Comparison of ENCODE assay signal across 8 mouse cellular contexts in the genomic region with DNA sequence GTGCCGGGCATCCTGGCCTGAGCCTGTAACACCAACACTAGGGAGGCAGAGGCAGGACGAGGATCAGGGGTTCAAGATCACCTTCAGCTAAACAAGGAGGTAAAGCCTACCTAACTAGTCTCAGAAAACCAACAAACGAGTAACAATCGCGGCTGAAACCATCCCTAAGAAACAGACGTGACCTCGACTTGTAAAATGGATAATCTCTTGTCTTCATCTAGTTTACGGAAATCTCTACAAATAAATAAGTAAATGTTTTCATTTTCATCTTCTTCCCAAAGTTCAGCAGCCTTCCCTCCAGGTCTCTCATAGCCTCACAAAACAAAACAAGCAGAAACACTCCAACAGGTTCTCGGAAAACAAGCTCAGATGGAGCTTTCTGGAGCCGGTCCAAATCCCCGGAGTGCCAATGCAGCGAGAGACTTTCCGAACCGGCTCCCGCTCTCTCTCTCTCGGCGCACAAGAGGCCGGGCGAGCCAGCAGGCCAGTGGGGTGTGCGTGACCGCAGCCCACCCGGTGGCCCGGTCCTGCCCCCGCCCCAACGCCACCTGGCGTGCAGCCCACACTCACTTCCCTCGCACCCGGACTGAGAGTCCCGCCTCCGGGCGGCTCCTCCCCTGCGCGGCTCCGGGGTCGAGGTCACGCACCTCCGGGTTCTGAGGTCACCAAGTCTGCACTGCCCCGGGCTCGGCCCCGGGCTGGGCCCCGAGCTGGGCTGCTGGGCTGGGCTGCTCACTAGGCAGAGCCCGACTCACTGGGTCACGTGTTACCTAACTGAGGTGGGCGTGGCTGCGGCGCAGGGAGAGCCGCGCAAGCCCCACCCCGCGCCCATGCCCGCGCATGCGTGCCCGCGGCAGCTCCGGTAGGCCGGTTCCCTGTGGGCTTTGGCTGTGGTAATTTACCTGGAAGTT. TPM values are rescaled to one million over a fixed set of nuclear protein-coding genes. Genes with fewer than 3 reads are reported as not detected.
DNase-seq lines count a peak whose midpoint lies in the region; ATAC-seq and TF ChIP-seq lines count a peak whose summit lies in the region.

Gene Wdsub1 (minus strand): TSS at position 761 of the 911 bp plus-strand sequence.

- H3K4me1 ChIP-seq in erythroblast, embryonic 14.5 days (ENCODE audit: control insufficient read depth), result peaks cover 32% of the 10 kb centered on the region
- H3K4me1 ChIP-seq in heart, embryonic 12.5 days (replicated peaks), result peaks cover 15% of the 10 kb centered on the region
- no peaks in the 10 kb centered on the region; the same call in 1 of the 2 replicates for H3K4me1 ChIP-seq in kidney, postnatal 0 days (replicated peaks; ENCODE audit: insufficient read depth, low read length)
- H3K4me1 ChIP-seq in liver, embryonic 11.5 days (replicated peaks; ENCODE audit: control insufficient read depth, insufficient read depth, low read length), result 0 out of 2 replicates have a peak, but pooled peaks cover 5% of the 10 kb centered on the region
- peaks cover 3% of the 10 kb centered on the region; the same call in 1 of the 2 replicates for H3K4me1 ChIP-seq in stomach, embryonic 14.5 days (ENCODE audit: control insufficient read depth, insufficient read depth, low read length)

- H3K27me3 ChIP-seq in C2C12 (ENCODE audit: control insufficient read depth, insufficient read depth, insufficient read length), result no peaks in the 10 kb centered on the region
- H3K27me3 ChIP-seq in erythroblast, embryonic 14.5 days (ENCODE audit: control insufficient read depth), result no peaks in the 10 kb centered on the region
- H3K27me3 ChIP-seq in heart, embryonic 12.5 days (replicated peaks), result no peaks in the 10 kb centered on the region
- H3K27me3 ChIP-seq in kidney, postnatal 0 days (ENCODE audit: insufficient read depth, low read length), result no peaks in the 10 kb centered on the region
- no peaks in the 10 kb centered on the region for H3K27me3 ChIP-seq in liver, embryonic 11.5 days (replicated peaks; ENCODE audit: control insufficient read depth, insufficient read depth, low read length)
- H3K27me3 ChIP-seq in stomach, embryonic 14.5 days (ENCODE audit: control insufficient read depth, insufficient read depth, low read length), result no peaks in the 10 kb centered on the region

- peak within 1 kb of the TSS; percentile 84 for H3ac ChIP-seq in C2C12 (ENCODE audit: control insufficient read depth, insufficient read length, low read depth)

- H3K9ac ChIP-seq in heart, embryonic 12.5 days, result peak within 1 kb of the TSS; percentile 83
- peak within 1 kb of the TSS; percentile 81 for H3K9ac ChIP-seq in kidney, postnatal 0 days (ENCODE audit: low read depth, low read length)
- H3K9ac ChIP-seq in liver, embryonic 11.5 days (ENCODE audit: low read depth, low read length), result peak within 1 kb of the TSS; percentile 73
- peak within 1 kb of the TSS; percentile 73 for H3K9ac ChIP-seq in stomach, embryonic 14.5 days (replicated peaks; ENCODE audit: low read depth, low read length)

- H3K79me2 ChIP-seq in C2C12 (ENCODE audit: control insufficient read depth, insufficient read depth), result peaks cover 3% of the 10 kb centered on the region

- no peak for TF ChIP-seq POLR2A in brain, embryonic 14.5 days (IDR thresholded peaks at IDR 0.05; ENCODE audit: borderline replicate concordance, extremely low read depth, insufficient read depth, insufficient read length, poor library complexity, severe bottlenecking)

- no peaks in the 10 kb centered on the region for H3K79me3 ChIP-seq in C2C12 (ENCODE audit: low read depth)

- no peaks in the 10 kb centered on the region for H3K36me3 ChIP-seq in C2C12 (ENCODE audit: control insufficient read depth, insufficient read depth)
- H3K36me3 ChIP-seq in erythroblast, embryonic 14.5 days (ENCODE audit: control insufficient read depth), result peaks cover 3% of the 10 kb centered on the region
- peaks cover 17% of the 10 kb centered on the region for H3K36me3 ChIP-seq in heart, embryonic 12.5 days
- H3K36me3 ChIP-seq in kidney, postnatal 0 days (ENCODE audit: insufficient read depth, low read length), result no peaks in the 10 kb centered on the region
- H3K36me3 ChIP-seq in liver, embryonic 11.5 days (ENCODE audit: control insufficient read depth, insufficient read depth, low read length), result no peaks in the 10 kb centered on the region
- H3K36me3 ChIP-seq in stomach, embryonic 14.5 days (ENCODE audit: control insufficient read depth, insufficient read depth, low read length), result no peaks in the 10 kb centered on the region

- TF ChIP-seq CTCF in C2C12 (IDR thresholded peaks at IDR 0.05; ENCODE audit: control insufficient read depth, insufficient read depth, insufficient read length), result peak; percentile 12
- no peak for TF ChIP-seq CTCF in brain, embryonic 14.5 days (IDR thresholded peaks at IDR 0.05; ENCODE audit: borderline replicate concordance, extremely low read depth, insufficient read depth, insufficient read length)
- TF ChIP-seq CTCF in kidney, postnatal 0 days (IDR thresholded peaks at IDR 0.05; ENCODE audit: low read depth), result peak; percentile 44

- WGBS in heart, embryonic 12.5 days, result 4% methylated on average over 56 of the region's 57 CpGs
- 4% methylated on average over 56 of the region's 57 CpGs for WGBS in kidney, postnatal 0 days
- 4% methylated on average over 57 of the region's 57 CpGs for WGBS in liver, embryonic 11.5 days
- 4% methylated on average over 56 of the region's 57 CpGs for WGBS in stomach, embryonic 14.5 days

- no peaks in the 10 kb centered on the region for H3K9me3 ChIP-seq in erythroblast, embryonic 14.5 days (ENCODE audit: control insufficient read depth, low read length)
- H3K9me3 ChIP-seq in heart, embryonic 12.5 days (replicated peaks), result peaks cover 16% of the 10 kb centered on the region; the same call in 1 of the 2 replicates
- no peaks in the 10 kb centered on the region for H3K9me3 ChIP-seq in kidney, postnatal 0 days (replicated peaks; ENCODE audit: low read length)
- no peaks in the 10 kb centered on the region for H3K9me3 ChIP-seq in liver, embryonic 11.5 days (ENCODE audit: control insufficient read depth, low read length)
- H3K9me3 ChIP-seq in stomach, embryonic 14.5 days (ENCODE audit: control insufficient read depth, low read depth, low read length), result no peaks in the 10 kb centered on the region

- DNase-seq in brain, embryonic 14.5 days (ENCODE audit: low read depth), result peak; percentile 95
- peak; percentile 96 for DNase-seq in kidney, postnatal 0 days (ENCODE audit: low spot score)
- DNase-seq in liver, embryonic 11.5 days (ENCODE audit: low spot score), result peak; percentile 91
- DNase-seq in naive thymus-derived CD4-positive, alpha-beta T cell, adult 2 months (ENCODE audit: low read depth), result peak; percentile 94

- peak within 1 kb of the TSS; percentile 80 for H3K27ac ChIP-seq in heart, embryonic 12.5 days (ENCODE audit: poor library complexity, severe bottlenecking)
- H3K27ac ChIP-seq in kidney, postnatal 0 days, result peak within 1 kb of the TSS; percentile 79
- H3K27ac ChIP-seq in liver, embryonic 11.5 days (ENCODE audit: low read depth, low read length), result peak within 1 kb of the TSS; percentile 57
- H3K27ac ChIP-seq in stomach, embryonic 14.5 days (ENCODE audit: low read length), result peak within 1 kb of the TSS; percentile 48; the same call in 1 of the 2 replicates

- ATAC-seq in heart, embryonic 12.5 days (ENCODE audit: insufficient number of reproducible peaks, low FRiP score), result peak; percentile 98
- ATAC-seq in kidney, postnatal 0 days (replicated peaks; ENCODE audit: low FRiP score, low read depth), result peak; percentile 98
- ATAC-seq in liver, embryonic 11.5 days (replicated peaks; ENCODE audit: low FRiP score), result peak; percentile 95
- peak; percentile 99 for ATAC-seq in stomach, embryonic 14.5 days (ENCODE audit: insufficient number of reproducible peaks, insufficient read depth, low FRiP score, low read depth)

- peak within 1 kb of the TSS; percentile 74 for H3K4me3 ChIP-seq in C2C12 (ENCODE audit: insufficient read depth, poor library complexity, severe bottlenecking)
- peak within 1 kb of the TSS; percentile 88 for H3K4me3 ChIP-seq in erythroblast, embryonic 14.5 days (replicated peaks)
- H3K4me3 ChIP-seq in heart, embryonic 12.5 days, result peak within 1 kb of the TSS; percentile 75
- peak within 1 kb of the TSS; percentile 74 for H3K4me3 ChIP-seq in kidney, postnatal 0 days (replicated peaks; ENCODE audit: low read depth, low read length)
- H3K4me3 ChIP-seq in liver, embryonic 11.5 days (ENCODE audit: low read depth, low read length), result peak within 1 kb of the TSS; percentile 74
- H3K4me3 ChIP-seq in stomach, embryonic 14.5 days (ENCODE audit: low read depth, low read length), result peak within 1 kb of the TSS; percentile 90

- H3K4me2 ChIP-seq in heart, embryonic 12.5 days, result peak within 1 kb of the TSS; percentile 64
- H3K4me2 ChIP-seq in kidney, postnatal 0 days (ENCODE audit: low read length), result peak within 1 kb of the TSS; percentile 65
- H3K4me2 ChIP-seq in liver, embryonic 11.5 days, result peak within 1 kb of the TSS; percentile 75
- peak within 1 kb of the TSS; percentile 54 for H3K4me2 ChIP-seq in stomach, embryonic 14.5 days (replicated peaks; ENCODE audit: low read depth, low read length)

TF ChIP-seq in C2C12, 6 proteins besides CTCF, POLR2A, EP300 and RAD21:
- peak; percentile 87 for TF ChIP-seq USF1 (IDR thresholded peaks at IDR 0.05; ENCODE audit: low read depth)
- no peak for TF ChIP-seq CEBPB (IDR thresholded peaks at IDR 0.05; ENCODE audit: low read depth)
- TF ChIP-seq MAX (IDR thresholded peaks at IDR 0.05), result peak; percentile 21
- TF ChIP-seq MYOD1 (IDR thresholded peaks at IDR 0.05; ENCODE audit: control insufficient read depth, insufficient read length, low read depth), result no peak
- TF ChIP-seq FOSL1 (IDR thresholded peaks at IDR 0.05; ENCODE audit: insufficient read depth, low read length, poor library complexity, severe bottlenecking), result no peak
TF ChIP-seq in C2C12: peak in this region for 2.

RNA-seq across cellular contexts. Expression of gene Wdsub1, which starts in this region (rescaled TPM):
- polyA plus RNA-seq in C2C12 (2012; fragmentation: generic; extraction: Trizol), result 20.0 TPM
- 25.3 and 26.8 TPM in 2 replicates for polyA plus RNA-seq in brain, embryonic 14.5 days (2012; rRNA removed)
- 0.27 and 0.46 TPM in 2 replicates for polyA plus RNA-seq in erythroblast, embryonic 14.5 days (2012)
- polyA plus RNA-seq in heart, embryonic 12.5 days (2016; fragmentation: Nextera tagmentation; extraction: Ambion mirVana), result 46.7 and 47.8 TPM in 2 replicates
- polyA plus RNA-seq in kidney, postnatal 0 days (2015; fragmentation: Nextera tagmentation; extraction: Ambion mirVana), result 39.2 and 39.5 TPM in 2 replicates
- 22.1 and 23.5 TPM in 2 replicates for polyA plus RNA-seq in liver, embryonic 11.5 days (2014; fragmentation: Nextera tagmentation; extraction: Ambion mirVana)
- 35.9 and 40.2 TPM in 2 replicates for polyA plus RNA-seq in stomach, embryonic 14.5 days (2014; fragmentation: Nextera tagmentation; extraction: Ambion mirVana)

Comparison
In these comparisons a context has a peak if more than half of its experiments do, and no peak if none do; other contexts are left out.
1. Peak in every context shown above with its lines: DNase-seq, ATAC-seq, H3K4me3 ChIP-seq and H3K27ac ChIP-seq.
2. RNA of gene Wdsub1 (polyA plus RNA-seq): 46.7 to 47.8 TPM in heart, embryonic 12.5 days, 35.9 to 40.2 TPM in stomach, embryonic 14.5 days, 39.2 to 39.5 TPM in kidney, postnatal 0 days, 25.3 to 26.8 TPM in brain, embryonic 14.5 days, 22.1 to 23.5 TPM in liver, embryonic 11.5 days and 20.0 TPM in C2C12 (single experiment); 0.27 to 0.46 TPM in erythroblast, embryonic 14.5 days; every median in the first group is over 10 times any median in the second.